ENCODE assay signal across 8 mouse cellular contexts in genomic region chr2:102450248-102450760, GRCm38 (mm10). TPM values are rescaled to one million over a fixed set of nuclear protein-coding genes. Genes with fewer than 3 reads are reported as not detected.
A peak's percentile ranks its signal among the peaks of the same experiment; 100 is the strongest.
DNase-seq lines count a peak whose midpoint lies in the region; ATAC-seq lines count a peak whose summit lies in the region.

No protein-coding gene starts in this region.

- no peaks in the 10 kb centered on the region for H3K36me3 ChIP-seq in lung, embryonic 15.5 days

- H3K4me2 ChIP-seq in lung, embryonic 15.5 days = peak overlapping the region; percentile 97

- under 1% methylated on average over 43 of the region's 43 CpGs for WGBS in lung, embryonic 15.5 days

- peak; percentile 8; the same call in 1 of the 2 replicates for ATAC-seq in lung, embryonic 15.5 days (ENCODE audit: borderline replicate concordance, extremely low read depth, low FRiP score, low TSS enrichment)

- no peaks in the 10 kb centered on the region for H3K9me3 ChIP-seq in lung, embryonic 15.5 days

- H3K4me3 ChIP-seq in lung, embryonic 15.5 days = peak overlapping the region; percentile 71

- peak; percentile 59 for DNase-seq in R1 (ENCODE audit: low read depth, low spot score)
- peak; percentile 75 for DNase-seq in cerebellum, adult 9-11 months
- DNase-seq in frontal cortex, adult 2 months (ENCODE audit: extremely low spot score in 1 of 2, low spot score in 1 of 2) = peak; percentile 26 to 69
- DNase-seq in heart, postnatal 4 days = peak; percentile 65
- peak; percentile 25 to 56 for DNase-seq in layer of hippocampus, adult 8-10 months (ENCODE audit: low spot score in 2 of 2)
- DNase-seq in ovary, postnatal 10 days (ENCODE audit: low spot score) = peak; percentile 24
- peak; percentile 30 to 33 for DNase-seq in thymus, postnatal 36 days

- peak overlapping the region; percentile 57 for H3K9ac ChIP-seq in lung, embryonic 15.5 days

- no peak overlapping the region for H3K27ac ChIP-seq in lung, embryonic 15.5 days

- H3K27me3 ChIP-seq in lung, embryonic 15.5 days = peaks cover 3% of the 10 kb centered on the region; the same call in 1 of the 2 replicates

- peaks cover 21% of the 10 kb centered on the region for H3K4me1 ChIP-seq in lung, embryonic 15.5 days

RNA-seq across cellular contexts. Expression of gene Fjx1, which starts 2.0 kb away (rescaled TPM):
- 73.3 and 79.8 TPM in 2 replicates for polyA plus RNA-seq in frontal cortex, adult 2 months (2012; rRNA removed)
- total RNA-seq in heart, postnatal 4 days (2021) = 1 to 10 TPM; 3.2 to 3.3 TPM
- total RNA-seq in layer of hippocampus, adult 8-10 months (2022) = 10 to 100 TPM; 45.0 to 47.7 (median 46.3) TPM
- 5.3 and 6.6 TPM in 2 replicates for polyA plus RNA-seq in lung, embryonic 15.5 days (2015; fragmentation: Nextera tagmentation; extraction: Ambion mirVana)

RNA-seq across cellular contexts. Expression of gene Trim44, which starts 42.7 kb away (rescaled TPM):
- 143 and 157 TPM in 2 replicates for polyA plus RNA-seq in frontal cortex, adult 2 months (2012; rRNA removed)
- 10 to 100 TPM; 47.8 to 50.4 TPM for total RNA-seq in heart, postnatal 4 days (2021)
- 100 to 1,000 TPM; 163 to 178 (median 170) TPM for total RNA-seq in layer of hippocampus, adult 8-10 months (2022)
- 25.2 and 27.8 TPM in 2 replicates for polyA plus RNA-seq in lung, embryonic 15.5 days (2015; fragmentation: Nextera tagmentation; extraction: Ambion mirVana)

Comparison
In these comparisons a context has a peak if more than half of its experiments do, and no peak if none do; other contexts are left out.
1. DNase-seq: peak in every context shown above with its lines; median percentile 75 in cerebellum, adult 9-11 months; 65 in heart, postnatal 4 days; 59 in R1; 48 in frontal cortex, adult 2 months; 40 in layer of hippocampus, adult 8-10 months; 32 in thymus, postnatal 36 days; 24 in ovary, postnatal 10 days.
2. RNA of gene Fjx1, which starts 2.0 kb away (total RNA-seq): 45.0 to 47.7 TPM in layer of hippocampus, adult 8-10 months; 3.2 to 3.3 TPM in heart, postnatal 4 days; every median in the first group is over 10 times any median in the second.